Mouse (Mus musculus) ES-CJ7 (cell line): Measurements from ENCODE around the gene Bcl2l11.
"Not testable (repeated sequence)": the region's sequence is repeated elsewhere in the genome, so short reads cannot be mapped to it uniquely, and the experiment has no call there.

Source experiments
- DNase-seq: peaks from one replicate; pipeline ENCODE4 v3.0.0; 2011; ENCODE audit warnings: low read depth, low spot score

Bcl2l11 gene

DNA sequence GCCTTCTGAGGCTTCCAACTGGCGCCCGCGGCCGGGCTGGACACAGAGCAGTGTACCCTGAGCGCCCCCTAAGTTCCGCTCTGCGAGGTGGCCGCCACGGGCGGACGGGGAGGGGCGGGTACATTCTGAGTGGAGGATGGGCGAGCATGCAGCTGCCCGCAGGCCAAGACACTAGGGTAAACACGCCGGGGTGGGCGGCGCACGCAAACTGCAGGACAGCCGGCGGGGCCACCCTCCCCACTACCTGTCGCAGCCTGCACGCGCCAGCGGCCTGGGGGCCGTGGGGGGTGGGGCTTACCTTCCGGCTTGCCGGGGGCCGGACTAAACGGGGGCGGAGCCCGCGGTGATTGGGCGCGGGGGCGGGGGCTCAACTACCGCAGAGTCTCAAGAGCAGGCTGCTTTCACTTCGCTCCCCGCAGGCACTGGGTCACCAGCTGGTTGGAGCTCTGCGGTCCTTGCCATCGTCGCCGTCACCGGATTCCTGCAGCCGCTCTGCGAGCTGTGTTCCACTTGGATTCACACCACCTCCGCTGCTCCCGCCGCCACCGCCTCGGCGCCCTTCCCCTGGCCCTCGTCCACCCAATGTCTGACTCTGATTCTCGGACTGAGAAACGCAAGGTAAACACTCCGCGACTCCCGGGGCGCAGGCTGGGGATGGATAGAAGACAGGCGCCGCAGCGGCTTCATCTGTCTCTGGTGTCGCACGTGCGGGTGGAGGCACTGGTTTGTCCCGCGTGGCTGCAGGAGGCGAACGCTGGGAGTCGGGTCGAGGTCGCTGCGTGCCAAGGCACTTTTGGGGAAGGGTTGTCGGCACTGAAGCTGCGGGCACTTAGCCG lies at the start of gene Bcl2l11:
TSS of gene Bcl2l11 (plus strand) at position 404 of the 836 bp plus-strand sequence.
- peak; percentile 93 for DNase-seq

GRCm38 (mm10) chr2:128076936-128077335 lies 48.9 kb upstream of the Bcl2l11 start:
- DNase-seq, result no peak

DNA sequence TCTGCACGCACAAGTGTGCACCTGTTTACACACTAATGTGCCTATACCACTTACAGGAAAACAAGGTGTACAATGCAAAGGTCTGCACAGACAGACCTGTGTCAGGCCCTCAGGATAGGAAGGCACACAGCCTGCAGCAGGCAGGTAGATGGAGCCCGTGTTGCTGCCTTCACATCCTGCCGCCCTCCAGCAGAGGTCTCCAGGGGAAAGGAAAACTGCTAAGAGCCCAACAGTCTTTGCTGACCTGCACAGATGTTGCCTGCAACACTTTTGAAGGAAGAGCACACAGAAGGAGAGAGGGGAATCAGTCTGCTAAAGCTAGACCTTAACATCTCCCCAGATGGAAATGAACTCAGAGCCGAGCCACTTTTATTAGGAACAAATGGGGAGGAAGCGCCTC lies 47.0 kb upstream of the Bcl2l11 start:
- DNase-seq, result peak; percentile 34

DNA sequence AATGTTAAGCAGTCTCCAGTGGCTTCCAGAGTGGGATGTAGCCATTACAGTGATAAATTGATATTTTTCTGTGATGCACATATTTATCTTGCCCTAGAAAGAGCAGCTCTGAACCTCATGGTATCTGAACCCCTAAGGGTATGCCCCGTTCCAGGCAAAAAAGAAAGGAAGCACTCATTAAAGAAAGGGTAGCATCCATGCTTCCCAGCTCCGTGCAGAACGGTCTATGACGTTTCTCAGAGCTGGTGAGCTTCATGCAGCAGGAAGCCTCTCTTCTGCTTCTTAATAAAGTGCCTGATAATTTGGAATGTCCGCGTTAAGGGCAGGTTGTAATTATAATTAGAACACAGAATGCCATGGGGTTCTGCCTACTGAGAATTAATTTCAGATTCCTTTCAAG lies 46.5 kb upstream of the Bcl2l11 start:
- no peak for DNase-seq

DNA sequence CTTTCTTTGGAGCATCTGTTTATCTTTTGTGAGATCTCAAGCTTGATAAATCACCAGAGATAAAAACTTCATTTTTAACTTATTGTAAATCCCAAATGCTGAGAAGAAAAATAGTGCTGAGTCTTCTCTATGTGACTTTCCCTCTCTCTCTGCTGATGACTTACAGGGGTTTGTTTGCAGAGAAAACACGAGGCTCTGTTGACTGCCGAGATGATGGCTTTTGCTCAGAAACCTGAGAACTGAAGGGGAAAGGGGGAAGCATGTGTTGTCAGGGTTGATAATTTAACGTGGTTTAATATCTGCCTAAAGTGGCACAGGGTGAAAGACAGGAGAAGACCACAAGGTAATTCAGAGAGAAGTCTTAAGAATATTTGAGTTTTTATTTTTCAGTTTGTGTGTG lies 42.0 kb upstream of the Bcl2l11 start:
- no peak for DNase-seq

- no peak for DNase-seq
Observed at GRCm38 (mm10) chr2:128084607-128085006, 41.2 kb upstream of the Bcl2l11 start.

DNA sequence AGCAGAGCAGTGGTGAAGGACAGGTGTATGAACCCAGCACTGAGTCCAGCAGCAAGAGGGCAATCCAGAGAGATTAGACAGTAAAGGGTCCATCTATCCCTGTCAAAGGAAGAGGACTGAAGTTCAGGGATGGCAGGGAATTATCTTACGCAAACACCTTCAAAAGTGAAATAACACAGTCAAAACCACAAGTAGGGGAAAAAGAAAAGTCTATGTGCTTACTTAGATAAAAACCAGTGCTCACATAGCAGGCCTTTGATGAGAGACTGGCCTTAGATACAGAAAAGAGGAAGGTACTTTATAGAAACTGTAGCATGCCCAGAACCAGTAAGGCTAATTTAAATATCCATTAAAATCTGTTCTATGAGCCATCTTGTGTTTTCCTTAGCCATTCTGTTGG lies 40.4 kb upstream of the Bcl2l11 start:
- no peak for DNase-seq

DNA sequence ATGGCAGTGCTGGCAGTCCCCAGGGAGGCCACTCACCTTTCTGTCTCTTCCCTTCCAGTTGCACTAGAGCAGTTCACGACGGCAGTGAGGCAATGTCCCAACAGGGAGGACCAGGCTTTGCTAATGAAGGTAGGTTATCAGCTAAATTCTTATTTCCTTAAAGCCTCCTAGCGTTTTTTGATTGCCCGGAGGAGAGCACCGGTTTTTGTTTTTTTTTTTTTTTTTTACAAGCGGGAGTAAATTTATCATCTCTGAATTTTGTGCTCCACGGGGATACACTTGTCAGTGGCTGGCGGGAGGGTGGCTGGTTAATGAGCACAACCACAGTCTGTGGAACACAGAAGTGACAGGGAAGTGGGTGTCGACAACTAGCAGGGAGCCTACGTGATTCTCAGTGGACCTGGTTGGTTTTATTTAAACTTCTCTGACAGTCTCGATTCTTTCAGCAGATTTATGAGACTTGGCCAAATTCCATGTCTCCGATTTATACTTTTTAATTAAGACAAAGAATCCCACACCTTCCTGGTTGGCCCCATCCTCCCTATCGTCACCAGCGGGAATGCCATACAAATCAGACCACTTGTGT lies 39.4 kb upstream of the Bcl2l11 start:
- no peak for DNase-seq

GRCm38 (mm10) chr2:128086996-128087526 lies 38.8 kb upstream of the Bcl2l11 start:
- no peak for DNase-seq

DNA sequence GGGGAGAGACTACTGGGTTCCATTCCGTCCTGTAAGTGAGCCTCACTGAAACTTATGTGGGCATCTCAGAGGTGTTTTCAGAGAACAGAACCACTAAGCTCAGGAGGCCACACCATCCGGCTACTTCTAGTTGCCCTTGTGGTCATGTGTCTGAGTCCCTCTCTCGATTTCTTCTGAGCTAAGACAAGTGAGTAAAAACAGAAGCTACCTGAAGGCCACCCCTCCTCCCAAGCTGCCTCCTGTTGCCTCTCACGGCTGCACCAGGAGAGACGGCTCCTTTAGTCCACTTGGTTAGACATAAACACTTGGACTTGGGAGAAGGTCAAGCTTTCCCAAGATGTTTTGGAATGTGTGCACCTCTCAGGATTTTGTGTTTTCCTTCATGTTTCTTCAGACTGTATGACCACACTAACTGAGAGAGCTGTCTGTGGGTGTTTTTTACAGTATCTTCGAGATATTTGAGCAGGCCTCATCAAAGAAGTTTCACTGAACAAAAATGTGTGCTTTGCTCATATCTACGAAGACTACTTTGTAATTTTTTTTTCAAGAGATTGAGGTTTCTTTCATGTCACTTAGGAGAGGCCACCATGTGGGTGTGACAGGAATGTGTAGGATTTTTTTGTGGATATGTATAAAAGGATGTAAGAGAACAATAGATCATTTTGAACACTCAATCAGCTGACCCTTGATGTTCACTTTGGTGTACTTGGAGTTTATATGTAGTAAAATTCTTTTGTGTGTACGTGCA lies 37.9 kb upstream of the Bcl2l11 start:
- DNase-seq, result no peak

GRCm38 (mm10) chr2:128090283-128090885 lies 35.5 kb upstream of the Bcl2l11 start:
- no peak for DNase-seq

DNA sequence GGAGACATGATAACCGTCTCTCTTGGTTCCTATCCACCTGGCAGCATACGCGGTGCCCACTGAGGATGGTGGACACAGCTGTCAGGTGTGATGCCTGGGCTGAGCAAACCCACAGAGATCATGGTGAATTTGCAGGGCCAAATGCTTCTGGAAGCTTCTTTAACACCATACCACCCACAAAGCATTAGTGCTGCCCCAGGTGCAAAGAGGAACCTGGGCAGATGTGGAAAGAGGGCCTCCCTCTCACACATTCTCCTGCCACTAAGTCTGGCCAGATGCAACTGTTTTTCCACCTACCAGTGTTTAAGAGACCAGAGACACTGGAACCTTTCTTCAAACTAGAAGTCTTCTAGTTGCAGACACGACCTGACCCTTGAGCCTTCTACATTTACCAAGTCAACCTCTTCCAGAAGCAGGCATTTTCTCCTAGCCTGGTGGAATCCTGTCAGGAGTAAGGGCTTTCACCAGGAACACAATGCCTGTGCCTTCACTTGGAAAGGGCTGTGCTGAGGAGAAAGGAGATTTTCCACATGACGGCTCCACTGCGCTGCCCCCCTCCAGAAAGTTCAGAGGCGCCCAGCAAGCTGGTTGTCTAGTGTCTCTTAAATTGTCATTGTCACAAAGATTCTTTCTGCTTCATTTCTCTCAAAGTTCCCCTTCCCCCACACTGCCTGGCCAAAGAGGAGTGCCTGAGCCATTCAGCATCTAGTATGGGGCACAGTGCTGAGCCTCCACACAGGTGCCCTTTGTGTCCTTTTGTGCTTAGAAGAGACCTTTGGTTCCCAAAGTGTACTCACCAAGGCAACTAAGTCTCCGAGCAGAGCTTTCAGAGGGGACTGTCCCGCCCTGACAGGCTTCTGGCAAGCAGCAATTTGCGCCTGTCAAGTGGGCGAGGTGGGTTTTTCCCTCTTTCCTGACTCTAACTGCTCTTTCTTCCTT lies 34.1 kb upstream of the Bcl2l11 start:
- no peak for DNase-seq

DNA sequence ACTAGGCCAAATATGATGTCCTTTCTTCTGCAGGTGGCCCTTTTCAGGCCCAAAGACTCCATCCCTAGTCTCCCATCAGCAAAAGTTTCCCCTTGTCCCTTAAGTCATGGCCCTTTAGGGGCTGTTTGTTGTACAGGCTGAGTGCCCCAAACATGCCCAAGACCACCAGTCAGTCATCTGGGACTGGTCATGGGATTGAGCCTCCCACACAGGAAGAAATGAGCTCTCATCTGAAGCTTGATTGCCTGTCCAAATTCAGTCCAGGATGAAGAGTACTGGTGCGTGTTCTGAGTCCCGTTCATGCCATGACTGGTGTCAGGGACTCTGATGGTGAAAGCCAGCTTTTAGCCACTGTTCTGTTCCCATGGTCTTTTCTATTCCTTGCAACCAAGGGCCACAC lies 33.4 kb upstream of the Bcl2l11 start:
- DNase-seq, result no peak

- DNase-seq, result no peak
Observed at GRCm38 (mm10) chr2:128094196-128094595, 31.6 kb upstream of the Bcl2l11 start.

DNA sequence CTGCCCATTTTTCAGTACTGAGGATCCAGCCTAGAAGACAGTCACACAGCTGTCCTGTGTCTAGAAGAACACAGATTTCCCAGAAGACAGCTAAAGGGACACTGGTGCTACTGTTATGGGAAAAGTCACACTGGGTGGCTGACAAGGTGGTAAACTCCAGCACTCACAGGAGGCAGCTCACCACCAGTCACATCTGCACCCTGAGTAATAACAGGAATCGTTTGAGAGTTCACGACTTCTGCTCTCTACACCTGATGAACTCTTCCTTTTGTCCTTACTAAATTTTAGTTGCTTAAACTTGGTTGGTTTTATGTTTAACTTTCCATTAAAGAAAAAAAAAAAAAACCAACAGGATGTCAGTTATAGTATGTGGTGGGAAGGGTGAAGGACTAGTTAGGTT lies 31.2 kb upstream of the Bcl2l11 start:
- DNase-seq, result no peak

- DNase-seq, result no peak
Observed at GRCm38 (mm10) chr2:128095270-128095669, 30.6 kb upstream of the Bcl2l11 start.

DNA sequence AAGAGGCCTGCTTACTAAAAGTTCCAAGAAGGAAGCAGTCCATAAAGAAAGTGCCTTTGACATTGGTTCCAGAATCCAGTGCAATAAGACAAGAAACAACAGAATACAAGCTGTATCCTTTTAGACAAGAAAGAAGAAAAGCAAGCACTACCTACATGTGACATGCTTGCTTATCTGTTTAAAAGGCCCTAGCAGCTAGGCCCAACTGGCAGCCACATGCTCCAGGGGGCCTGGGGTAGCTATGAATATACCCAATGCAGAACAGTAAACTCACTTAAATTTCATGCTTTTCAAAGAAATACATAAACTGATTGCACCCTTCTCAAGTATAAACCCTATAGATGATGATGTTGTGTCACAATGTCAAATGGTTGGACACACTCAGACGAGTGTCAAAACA lies 29.8 kb upstream of the Bcl2l11 start:
- no peak for DNase-seq

- DNase-seq, result not testable (repeated sequence)
Observed at GRCm38 (mm10) chr2:128098118-128098517, 27.7 kb upstream of the Bcl2l11 start.

- DNase-seq, result peak; percentile 8
Observed at GRCm38 (mm10) chr2:128102086-128102485, 23.8 kb upstream of the Bcl2l11 start.

GRCm38 (mm10) chr2:128104815-128105214 lies 21.0 kb upstream of the Bcl2l11 start:
- no peak for DNase-seq

DNA sequence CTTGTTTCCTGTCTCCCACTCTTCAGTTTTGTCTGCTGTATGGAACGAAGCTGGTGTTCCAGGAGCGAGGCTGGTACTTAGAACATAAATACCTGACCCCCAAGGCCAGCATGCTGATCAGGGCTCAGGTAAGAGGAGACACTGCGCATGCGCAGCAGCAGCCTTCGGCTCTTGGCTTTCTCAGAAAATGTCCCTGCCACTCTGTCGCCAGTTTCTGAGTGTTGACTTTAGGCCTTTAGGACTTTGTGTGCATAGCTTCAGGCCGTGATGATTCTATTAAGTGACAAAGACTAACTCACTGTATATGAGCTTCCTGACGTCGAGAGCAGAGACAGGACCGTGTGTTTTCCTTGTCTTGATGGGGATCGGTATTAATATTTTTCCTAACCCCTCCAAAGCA lies 20.2 kb upstream of the Bcl2l11 start:
- no peak for DNase-seq
